Mouse (Mus musculus) forebrain, embryonic 10.5 days (tissue): Measurements from ENCODE around the gene Cd3g. TPM values are rescaled to one million over a fixed set of nuclear protein-coding genes. Genes with fewer than 3 reads are reported as not detected.

Experiments
- DNase-seq: peaks from one replicate; pipeline ENCODE4 v3.0.0-alpha.2; 2017; ENCODE audit warnings: low spot score; ENCODE audit errors: extremely low spot score
- H3K27ac ChIP-seq: fragments of 300-500 bp; sonication (generic); 2 replicates; pipeline ENCODE4 v1.5.1; 2016; ENCODE audit warnings: mild to moderate bottlenecking
- H3K27me3 ChIP-seq: fragments of 300-500 bp; sonication (generic); 2 replicates; pipeline ENCODE4 v1.6.1; 2016; ENCODE audit warnings: mild to moderate bottlenecking; ENCODE audit not compliant: poor library complexity, severe bottlenecking
- H3K36me3 ChIP-seq: fragments of 300-500 bp; sonication (generic); replicated peaks from 2 replicates; pipeline ENCODE4 v1.6.1; 2016; ENCODE audit warnings: mild to moderate bottlenecking, moderate library complexity
- H3K4me1 ChIP-seq: fragments of 300-500 bp; sonication (generic); 2 replicates; pipeline ENCODE4 v1.6.1; 2016
- H3K4me3 ChIP-seq: fragments of 300-500 bp; sonication (generic); 2 replicates; pipeline ENCODE4 v1.5.1; 2016; ENCODE audit warnings: mild to moderate bottlenecking, moderate library complexity
- H3K9me3 ChIP-seq: fragments of 300-500 bp; sonication (generic); 2 replicates; pipeline ENCODE4 v1.6.1; 2016; ENCODE audit warnings: mild to moderate bottlenecking, moderate library complexity
- WGBS: fragments of 180-500 bp; shearing (Covaris S2); methylation state at CpG from one replicate; pipeline ENCODE4 v1.1.7; 2016; 5-methylcytosine and 5-hydroxymethylcytosine counted together
- polyA plus RNA-seq: library from polyadenylated mRNA; unstranded; fragments of >200 nt; fragmentation: Nextera tagmentation; extraction: Ambion mirVana; gene quantifications from 2 replicates; pipeline ENCODE4 v1.2.1, GENCODE M21; 2016

Cd3g gene
- polyA plus RNA-seq, 1 experiment from 2014 or later = not detected

- no peaks in the 10 kb centered on the region for H3K27me3 ChIP-seq
- no peaks in the 10 kb centered on the region for H3K4me1 ChIP-seq
- H3K9me3 ChIP-seq = no peaks in the 10 kb centered on the region; the same call in 1 of the 2 replicates
- no peak for DNase-seq
- no peak overlapping the region for H3K27ac ChIP-seq
- no peaks in the 10 kb centered on the region for H3K36me3 ChIP-seq
- H3K4me3 ChIP-seq = no peak overlapping the region
- WGBS = 70% methylated on average over 3 of the region's 3 CpGs
These were observed 20.0 kb upstream of the Cd3g start for GRCm38 (mm10) chr9:45000249-45000648.

GRCm38 (mm10) chr9:44999776-45000175 lies 19.5 kb upstream of the Cd3g start:
- Histone ChIP-seq H3K36me3 (no peaks in the 10 kb centered on the region), H3K9me3 (no peaks in the 10 kb centered on the region; the same call in 1 of the 2 replicates), H3K27ac (no peak overlapping the region), H3K27me3 (no peaks in the 10 kb centered on the region), H3K4me3 (no peak overlapping the region), H3K4me1 (no peaks in the 10 kb centered on the region)
- WGBS = 82% methylated on average over 5 of the region's 5 CpGs
- no peak for DNase-seq

- no peaks in the 10 kb centered on the region; the same call in 1 of the 2 replicates for H3K9me3 ChIP-seq
- no peak overlapping the region for H3K4me3 ChIP-seq
- no peaks in the 10 kb centered on the region for H3K36me3 ChIP-seq
- no peaks in the 10 kb centered on the region for H3K4me1 ChIP-seq
- 60% methylated on average over 6 of the region's 6 CpGs for WGBS
- H3K27me3 ChIP-seq = no peaks in the 10 kb centered on the region
- no peak for DNase-seq
- no peak overlapping the region for H3K27ac ChIP-seq
These were observed 18.9 kb upstream of the Cd3g start for GRCm38 (mm10) chr9:44999171-44999570.

GRCm38 (mm10) chr9:44998138-44998537 lies 17.9 kb upstream of the Cd3g start:
- 83% methylated on average over 11 of the region's 11 CpGs for WGBS
- Histone ChIP-seq H3K4me1 (no peaks in the 10 kb centered on the region), H3K36me3 (no peaks in the 10 kb centered on the region), H3K9me3 (no peaks in the 10 kb centered on the region; the same call in 1 of the 2 replicates), H3K27ac (no peak overlapping the region), H3K27me3 (no peaks in the 10 kb centered on the region), H3K4me3 (no peak overlapping the region)
- no peak for DNase-seq

- no peaks in the 10 kb centered on the region; the same call in 1 of the 2 replicates for H3K9me3 ChIP-seq
These were observed 16.4 kb upstream of the Cd3g start for GRCm38 (mm10) chr9:44996590-44996989.

GRCm38 (mm10) chr9:44994962-44995361 lies 14.7 kb upstream of the Cd3g start:
- no peaks in the 10 kb centered on the region for H3K4me1 ChIP-seq
- 85% methylated on average over 4 of the region's 4 CpGs for WGBS

More at GRCm38 (mm10) chr9:44996590-44996989, 16.4 kb upstream of the Cd3g start:
- 95% methylated on average over 7 of the region's 7 CpGs for WGBS
- Histone ChIP-seq H3K27ac (no peak overlapping the region), H3K36me3 (no peaks in the 10 kb centered on the region), H3K4me3 (no peak overlapping the region), H3K27me3 (no peaks in the 10 kb centered on the region), H3K4me1 (no peaks in the 10 kb centered on the region)
- DNase-seq = no peak

GRCm38 (mm10) chr9:44993268-44993667 lies 13.0 kb upstream of the Cd3g start:
- H3K4me3 ChIP-seq = no peak overlapping the region
- H3K27me3 ChIP-seq = no peaks in the 10 kb centered on the region
- no peaks in the 10 kb centered on the region for H3K4me1 ChIP-seq
- WGBS = 96% methylated on average over 2 of the region's 2 CpGs
- no peak for DNase-seq
- H3K36me3 ChIP-seq = no peaks in the 10 kb centered on the region
- no peak overlapping the region for H3K27ac ChIP-seq
- H3K9me3 ChIP-seq = no peaks in the 10 kb centered on the region; the same call in 1 of the 2 replicates

More at GRCm38 (mm10) chr9:44994962-44995361, 14.7 kb upstream of the Cd3g start:
- no peak for DNase-seq
- no peaks in the 10 kb centered on the region for H3K27me3 ChIP-seq
- H3K36me3 ChIP-seq = no peaks in the 10 kb centered on the region
- no peak overlapping the region for H3K4me3 ChIP-seq
- H3K9me3 ChIP-seq = no peaks in the 10 kb centered on the region; the same call in 1 of the 2 replicates
- H3K27ac ChIP-seq = no peak overlapping the region

GRCm38 (mm10) chr9:44992271-44992670 lies 12.0 kb upstream of the Cd3g start:
- H3K27ac ChIP-seq = no peak overlapping the region
- no peak for DNase-seq
- no peaks in the 10 kb centered on the region; the same call in 1 of the 2 replicates for H3K9me3 ChIP-seq
- no peaks in the 10 kb centered on the region for H3K27me3 ChIP-seq
- no peaks in the 10 kb centered on the region for H3K4me1 ChIP-seq
- no peaks in the 10 kb centered on the region for H3K36me3 ChIP-seq
- H3K4me3 ChIP-seq = no peak overlapping the region

DNA sequence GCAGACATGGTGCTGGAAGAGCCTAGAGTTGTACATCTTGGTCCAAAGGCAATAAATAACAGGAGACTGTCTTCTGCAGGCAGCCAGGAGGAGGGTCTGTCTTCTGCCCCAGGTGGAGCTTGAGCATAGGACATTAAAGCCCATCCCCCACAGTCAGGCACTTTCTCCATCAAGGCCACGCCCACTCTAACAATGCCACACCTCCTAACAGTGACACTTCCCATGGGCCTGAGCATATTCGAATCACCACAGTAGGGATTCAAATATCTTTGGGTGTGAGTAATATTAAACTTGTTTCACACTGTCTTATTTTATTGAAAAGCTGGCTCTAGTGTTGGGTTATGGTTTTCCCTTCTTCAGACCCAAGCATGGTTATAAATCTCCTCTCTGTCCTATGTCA lies 11.6 kb upstream of the Cd3g start:
- no peak overlapping the region for H3K4me3 ChIP-seq
- no peaks in the 10 kb centered on the region for H3K36me3 ChIP-seq
- H3K9me3 ChIP-seq = no peaks in the 10 kb centered on the region; the same call in 1 of the 2 replicates
- no peaks in the 10 kb centered on the region for H3K27me3 ChIP-seq
- no peak overlapping the region for H3K27ac ChIP-seq
- 87% methylated on average over 2 of the region's 2 CpGs for WGBS
- no peaks in the 10 kb centered on the region for H3K4me1 ChIP-seq
- no peak for DNase-seq

GRCm38 (mm10) chr9:44986976-44987375 lies 6.7 kb upstream of the Cd3g start:
- H3K4me1 ChIP-seq = no peaks in the 10 kb centered on the region
- H3K36me3 ChIP-seq = no peaks in the 10 kb centered on the region
- H3K9me3 ChIP-seq = no peaks in the 10 kb centered on the region
- 79% methylated on average over 5 of the region's 5 CpGs for WGBS
- H3K27me3 ChIP-seq = no peaks in the 10 kb centered on the region
- no peak overlapping the region for H3K27ac ChIP-seq
- no peak for DNase-seq
- H3K4me3 ChIP-seq = no peak overlapping the region

DNA sequence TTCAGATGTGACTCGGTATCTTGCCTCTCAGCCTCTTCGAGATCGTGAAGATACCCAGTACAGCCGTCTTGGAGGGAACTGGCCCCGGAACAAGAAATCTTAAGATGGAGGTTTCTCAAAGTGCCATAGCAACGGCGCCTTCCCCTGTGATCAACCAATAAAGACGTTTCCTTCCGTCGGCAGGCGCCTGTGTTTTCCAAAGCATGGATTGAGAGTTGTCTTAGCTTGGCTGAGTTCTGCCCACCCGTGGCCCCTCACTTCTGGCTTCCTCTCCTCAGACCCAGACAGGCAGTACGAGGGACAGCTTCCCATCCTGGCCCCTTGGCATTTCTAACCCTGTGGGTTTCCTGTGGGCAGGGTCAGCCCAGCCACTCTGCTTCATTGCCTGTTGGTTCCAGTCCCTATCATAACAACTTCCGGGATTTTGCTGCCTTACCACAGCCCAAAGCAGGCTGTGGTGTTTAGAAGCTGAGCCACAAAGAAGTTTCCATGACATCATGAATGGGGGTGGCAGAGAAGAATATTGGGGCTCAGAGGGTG lies 6.1 kb upstream of the Cd3g start:
- H3K9me3 ChIP-seq = no peaks in the 10 kb centered on the region
- H3K4me3 ChIP-seq = no peak overlapping the region
- DNase-seq = no peak
- H3K4me1 ChIP-seq = no peaks in the 10 kb centered on the region
- 77% methylated on average over 14 of the region's 14 CpGs for WGBS
- H3K36me3 ChIP-seq = no peaks in the 10 kb centered on the region
- no peak overlapping the region for H3K27ac ChIP-seq
- H3K27me3 ChIP-seq = no peaks in the 10 kb centered on the region

DNA sequence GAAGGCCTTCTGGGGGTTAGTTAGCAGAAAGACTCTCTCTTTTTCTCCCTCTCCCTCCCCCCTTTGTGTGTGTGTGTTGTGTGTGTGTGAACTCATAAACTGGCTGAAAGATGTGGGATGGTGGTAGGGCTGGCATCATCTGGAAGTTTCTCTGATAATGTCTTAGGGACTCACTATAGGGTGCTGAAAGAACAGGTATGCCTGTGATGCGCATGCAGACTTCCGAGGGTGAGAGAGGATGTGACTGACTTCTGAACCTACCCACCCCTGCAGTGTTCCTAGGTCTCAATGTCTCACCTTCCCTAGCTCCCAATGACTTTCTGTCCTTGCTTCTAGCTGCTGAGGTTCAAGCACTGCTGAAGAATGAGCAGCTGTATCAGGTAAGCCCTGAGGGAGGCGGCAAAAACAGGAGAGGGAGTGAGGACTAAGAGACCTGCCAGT lies 5.5 kb upstream of the Cd3g start:
- WGBS = 85% methylated on average over 3 of the region's 3 CpGs
- no peaks in the 10 kb centered on the region for H3K36me3 ChIP-seq
- H3K9me3 ChIP-seq = no peaks in the 10 kb centered on the region
- no peaks in the 10 kb centered on the region for H3K27me3 ChIP-seq
- H3K27ac ChIP-seq = no peak overlapping the region
- H3K4me3 ChIP-seq = no peak overlapping the region
- no peak for DNase-seq
- H3K4me1 ChIP-seq = no peaks in the 10 kb centered on the region

GRCm38 (mm10) chr9:44983001-44983400 lies 2.8 kb upstream of the Cd3g start:
- Histone ChIP-seq H3K9me3 (no peaks in the 10 kb centered on the region), H3K4me3 (no peak overlapping the region), H3K4me1 (no peaks in the 10 kb centered on the region), H3K27me3 (no peaks in the 10 kb centered on the region), H3K27ac (no peak overlapping the region), H3K36me3 (no peaks in the 10 kb centered on the region)
- WGBS = 86% methylated on average over 2 of the region's 2 CpGs
- DNase-seq = no peak

DNA sequence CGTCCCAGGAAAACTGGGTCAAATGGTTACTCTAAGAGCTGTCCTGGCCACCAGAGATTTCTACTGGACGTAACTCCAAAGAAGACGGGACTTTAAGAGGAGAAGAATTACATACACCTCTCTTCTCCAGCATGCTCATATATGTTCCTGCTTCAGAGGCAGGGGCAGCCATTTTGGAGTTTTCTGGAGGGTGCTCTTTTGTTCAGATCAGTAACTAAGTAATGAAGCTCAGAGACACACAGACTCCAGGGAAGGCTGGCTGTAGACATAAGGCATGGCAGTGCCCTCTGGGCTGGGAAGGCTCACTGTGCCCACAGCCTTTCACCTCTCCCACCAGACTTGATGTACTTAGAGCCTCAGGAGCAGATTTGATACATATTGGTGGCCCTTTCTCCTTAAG lies 2.3 kb upstream of the Cd3g start:
- no peak overlapping the region for H3K4me3 ChIP-seq
- no peaks in the 10 kb centered on the region for H3K4me1 ChIP-seq
- no peaks in the 10 kb centered on the region for H3K36me3 ChIP-seq
- no peak overlapping the region for H3K27ac ChIP-seq
- no peaks in the 10 kb centered on the region for H3K9me3 ChIP-seq
- no peak for DNase-seq
- 91% methylated on average over 3 of the region's 3 CpGs for WGBS
- no peaks in the 10 kb centered on the region for H3K27me3 ChIP-seq
